Mouse (Mus musculus): ENCODE measurements around the gene Amer2. TPM values are rescaled to one million over a fixed set of nuclear protein-coding genes. Genes with fewer than 3 reads are reported as not detected.
A peak's percentile ranks its signal among the peaks of the same experiment; 100 is the strongest.

Amer2 gene
- polyA plus RNA-seq, 1 experiment from 2014 or later, result 19.7 TPM

GRCm38 (mm10) chr14:60427896-60428295 is 54.8 kb downstream of the Amer2 start:
- 55% methylated on average over 3 of the region's 3 CpGs for WGBS
- H3K27ac ChIP-seq, result no peak overlapping the region
- no peaks in the 10 kb centered on the region for H3K9me3 ChIP-seq (ENCODE audit: control insufficient read depth, low read length)
- ATAC-seq (ENCODE audit: low FRiP score) (peak; percentile 14; the same call in 1 of the 2 replicates), DNase-seq (ENCODE audit: low spot score) (no peak)
- no peaks in the 10 kb centered on the region for H3K36me3 ChIP-seq (replicated peaks; ENCODE audit: control insufficient read depth, insufficient read depth)
- no peaks in the 10 kb centered on the region; the same call in none of the 2 replicates for H3K4me1 ChIP-seq (replicated peaks; ENCODE audit: control insufficient read depth, insufficient read depth, low read length)
- no peaks in the 10 kb centered on the region for H3K27me3 ChIP-seq (ENCODE audit: control insufficient read depth, insufficient read depth, low read length)
- H3K4me2 ChIP-seq (replicated peaks), result no peak overlapping the region
- H3K4me3 ChIP-seq (replicated peaks; ENCODE audit: low read length), result no peak overlapping the region
- H3K9ac ChIP-seq, result no peak overlapping the region

- no peak overlapping the region for H3K9ac ChIP-seq
- no peaks in the 10 kb centered on the region for H3K27me3 ChIP-seq (ENCODE audit: control insufficient read depth, insufficient read depth, low read length)
- H3K27ac ChIP-seq, result no peak overlapping the region
- no peaks in the 10 kb centered on the region for H3K9me3 ChIP-seq (ENCODE audit: control insufficient read depth, low read length)
- H3K4me3 ChIP-seq (replicated peaks; ENCODE audit: low read length), result no peak overlapping the region
- ATAC-seq (ENCODE audit: low FRiP score) (peak; percentile 51; the same call in 1 of the 2 replicates), DNase-seq (ENCODE audit: low spot score) (no peak)
- no peaks in the 10 kb centered on the region for H3K36me3 ChIP-seq (replicated peaks; ENCODE audit: control insufficient read depth, insufficient read depth)
- H3K4me1 ChIP-seq (replicated peaks; ENCODE audit: control insufficient read depth, insufficient read depth, low read length), result no peaks in the 10 kb centered on the region; the same call in none of the 2 replicates
- H3K4me2 ChIP-seq (replicated peaks), result no peak overlapping the region
- 19% methylated on average over 6 of the region's 6 CpGs for WGBS
These were observed 56.5 kb downstream of the Amer2 start for GRCm38 (mm10) chr14:60429513-60429912.

GRCm38 (mm10) chr14:60431515-60431914 is 58.5 kb downstream of the Amer2 start:
- Histone ChIP-seq H3K9ac (no peak overlapping the region), H3K27ac (no peak overlapping the region), H3K4me3 (replicated peaks; ENCODE audit: low read length) (no peak overlapping the region), H3K9me3 (ENCODE audit: control insufficient read depth, low read length) (no peaks in the 10 kb centered on the region), H3K4me2 (replicated peaks) (no peak overlapping the region), H3K36me3 (replicated peaks; ENCODE audit: control insufficient read depth, insufficient read depth) (no peaks in the 10 kb centered on the region), H3K27me3 (ENCODE audit: control insufficient read depth, insufficient read depth, low read length) (no peaks in the 10 kb centered on the region), H3K4me1 (replicated peaks; ENCODE audit: control insufficient read depth, insufficient read depth, low read length) (no peaks in the 10 kb centered on the region; the same call in none of the 2 replicates)
- ATAC-seq (ENCODE audit: low FRiP score) (no peak), DNase-seq (ENCODE audit: low spot score) (no peak)
- WGBS, result 47% methylated on average over 5 of the region's 5 CpGs

GRCm38 (mm10) chr14:60432136-60432535 is 59.1 kb downstream of the Amer2 start:
- no peaks in the 10 kb centered on the region; the same call in none of the 2 replicates for H3K4me1 ChIP-seq (replicated peaks; ENCODE audit: control insufficient read depth, insufficient read depth, low read length)
- no peaks in the 10 kb centered on the region for H3K9me3 ChIP-seq (ENCODE audit: control insufficient read depth, low read length)
- 91% methylated on average over 2 of the region's 2 CpGs for WGBS
- H3K27me3 ChIP-seq (ENCODE audit: control insufficient read depth, insufficient read depth, low read length), result no peaks in the 10 kb centered on the region
- no peak overlapping the region for H3K9ac ChIP-seq
- H3K36me3 ChIP-seq (replicated peaks; ENCODE audit: control insufficient read depth, insufficient read depth), result no peaks in the 10 kb centered on the region
- DNase-seq (ENCODE audit: low spot score) (no peak), ATAC-seq (ENCODE audit: low FRiP score) (no peak)
- no peak overlapping the region for H3K4me2 ChIP-seq (replicated peaks)
- no peak overlapping the region for H3K4me3 ChIP-seq (replicated peaks; ENCODE audit: low read length)
- no peak overlapping the region for H3K27ac ChIP-seq

- ATAC-seq (ENCODE audit: low FRiP score) (no peak), DNase-seq (ENCODE audit: low spot score) (no peak)
- H3K27ac ChIP-seq, result no peak overlapping the region
- no peaks in the 10 kb centered on the region for H3K36me3 ChIP-seq (replicated peaks; ENCODE audit: control insufficient read depth, insufficient read depth)
- H3K9ac ChIP-seq, result no peak overlapping the region
- no peaks in the 10 kb centered on the region for H3K9me3 ChIP-seq (ENCODE audit: control insufficient read depth, low read length)
- 73% methylated on average over 4 of the region's 4 CpGs for WGBS
- no peaks in the 10 kb centered on the region for H3K27me3 ChIP-seq (ENCODE audit: control insufficient read depth, insufficient read depth, low read length)
- no peak overlapping the region for H3K4me2 ChIP-seq (replicated peaks)
- no peak overlapping the region for H3K4me3 ChIP-seq (replicated peaks; ENCODE audit: low read length)
- no peaks in the 10 kb centered on the region for H3K4me1 ChIP-seq (replicated peaks; ENCODE audit: control insufficient read depth, insufficient read depth, low read length)
These were observed 62.5 kb downstream of the Amer2 start for GRCm38 (mm10) chr14:60435515-60435914.

GRCm38 (mm10) chr14:60436364-60436763 is 63.3 kb downstream of the Amer2 start:
- H3K9ac ChIP-seq, result no peak overlapping the region
- H3K36me3 ChIP-seq (replicated peaks; ENCODE audit: control insufficient read depth, insufficient read depth), result no peaks in the 10 kb centered on the region
- no peak overlapping the region for H3K4me3 ChIP-seq (replicated peaks; ENCODE audit: low read length)
- H3K9me3 ChIP-seq (ENCODE audit: control insufficient read depth, low read length), result no peaks in the 10 kb centered on the region
- H3K27me3 ChIP-seq (ENCODE audit: control insufficient read depth, insufficient read depth, low read length), result no peaks in the 10 kb centered on the region
- no peaks in the 10 kb centered on the region for H3K4me1 ChIP-seq (replicated peaks; ENCODE audit: control insufficient read depth, insufficient read depth, low read length)
- no peak overlapping the region for H3K4me2 ChIP-seq (replicated peaks)
- DNase-seq (ENCODE audit: low spot score), result no peak
- no peak overlapping the region for H3K27ac ChIP-seq
- ATAC-seq (ENCODE audit: low FRiP score), result no peak

Other genes with a start within 250 kb of the Amer2 start
- gene Atp8a2, start 176.1 kb upstream of the Amer2 start, polyA plus RNA-seq (2014; fragmentation: Nextera tagmentation; extraction: Ambion mirVana), result 40.1 and 40.3 TPM in 2 replicates
- gene Nupl1, start 121.8 kb upstream of the Amer2 start, polyA plus RNA-seq (2014; fragmentation: Nextera tagmentation; extraction: Ambion mirVana), result 0.21 TPM in 1 of 2 replicates, not detected in the other
- 71.0 and 77.8 TPM in 2 replicates for gene Gm49336, start 121.8 kb upstream of the Amer2 start, polyA plus RNA-seq (2014; fragmentation: Nextera tagmentation; extraction: Ambion mirVana)
- 66.9 and 70.5 TPM in 2 replicates for gene Mtmr6, start 108.0 kb upstream of the Amer2 start, polyA plus RNA-seq (2014; fragmentation: Nextera tagmentation; extraction: Ambion mirVana)